Mouse (Mus musculus) embryonic facial prominence, embryonic 10.5 days (tissue): ENCODE results near the gene Clybl. TPM values are rescaled to one million over a fixed set of nuclear protein-coding genes. Genes with fewer than 3 reads are reported as not detected.

Experiments
- DNase-seq: peaks from one replicate; pipeline ENCODE4 v3.0.0-alpha.2; 2017; ENCODE audit warnings: low spot score
- H3K27ac ChIP-seq: fragments of 300-500 bp; sonication (generic); replicated peaks from 2 replicates; pipeline ENCODE4 v1.5.1; 2016; ENCODE audit warnings: mild to moderate bottlenecking
- H3K27me3 ChIP-seq: fragments of 300-500 bp; sonication (generic); replicated peaks from 2 replicates; pipeline ENCODE4 v1.6.1; 2016; ENCODE audit warnings: low read depth, mild to moderate bottlenecking; ENCODE audit not compliant: poor library complexity, severe bottlenecking
- H3K36me3 ChIP-seq: fragments of 300-500 bp; sonication (generic); replicated peaks from 2 replicates; pipeline ENCODE4 v1.6.1; 2016; ENCODE audit warnings: mild to moderate bottlenecking, moderate library complexity
- H3K4me1 ChIP-seq: fragments of 300-500 bp; sonication (generic); 2 replicates; pipeline ENCODE4 v1.6.1; 2016
- H3K4me3 ChIP-seq: fragments of 300-500 bp; sonication (generic); 2 replicates; pipeline ENCODE4 v1.5.1; 2016; ENCODE audit warnings: mild to moderate bottlenecking, moderate library complexity
- H3K9me3 ChIP-seq: fragments of 300-500 bp; sonication (generic); 2 replicates; pipeline ENCODE4 v1.6.1; 2016; ENCODE audit warnings: mild to moderate bottlenecking
- WGBS: fragments of 180-500 bp; shearing (Covaris S2); methylation state at CpG from one replicate; pipeline ENCODE4 v1.1.7; 2016; 5-methylcytosine and 5-hydroxymethylcytosine counted together
- polyA plus RNA-seq: library from polyadenylated mRNA; unstranded; fragments of >200 nt; fragmentation: Nextera tagmentation; extraction: Ambion mirVana; gene quantifications from 2 replicates; pipeline ENCODE4 v1.2.1, GENCODE M21; 2016

Gene Clybl
- polyA plus RNA-seq, 1 experiment from 2014 or later, result 21.8 TPM

GRCm38 (mm10) chr14:122229988-122230387, 48.5 kb downstream of the Clybl start:
- Histone ChIP-seq H3K27ac (no peak overlapping the region), H3K36me3 (no peaks in the 10 kb centered on the region), H3K4me3 (no peak overlapping the region), H3K9me3 (no peaks in the 10 kb centered on the region), H3K27me3 (peaks cover 67% of the 10 kb centered on the region), H3K4me1 (peaks cover 44% of the 10 kb centered on the region)
- no peak for DNase-seq
- WGBS, result 72% methylated on average over 5 of the region's 5 CpGs

- peaks cover 61% of the 10 kb centered on the region for H3K27me3 ChIP-seq
- no peaks in the 10 kb centered on the region for H3K36me3 ChIP-seq
- peak overlapping the region; percentile 4; the same call in 1 of the 2 replicates for H3K27ac ChIP-seq
- peaks cover 38% of the 10 kb centered on the region for H3K4me1 ChIP-seq
- DNase-seq, result peak; percentile 26
- H3K9me3 ChIP-seq, result no peaks in the 10 kb centered on the region
- 40% methylated on average over 14 of the region's 14 CpGs for WGBS
- H3K4me3 ChIP-seq, result no peak overlapping the region
Observed at GRCm38 (mm10) chr14:122230621-122231025, 49.1 kb downstream of the Clybl start.

GRCm38 (mm10) chr14:122231073-122231472, 49.6 kb downstream of the Clybl start:
- H3K4me3 ChIP-seq, result no peak overlapping the region
- H3K27me3 ChIP-seq, result peaks cover 57% of the 10 kb centered on the region
- no peak overlapping the region for H3K27ac ChIP-seq
- no peaks in the 10 kb centered on the region for H3K36me3 ChIP-seq
- no peaks in the 10 kb centered on the region for H3K9me3 ChIP-seq
- no peak for DNase-seq
- peaks cover 33% of the 10 kb centered on the region for H3K4me1 ChIP-seq
- 66% methylated on average over 10 of the region's 10 CpGs for WGBS

- Histone ChIP-seq H3K36me3 (no peaks in the 10 kb centered on the region), H3K27ac (no peak overlapping the region), H3K9me3 (no peaks in the 10 kb centered on the region), H3K4me3 (no peak overlapping the region), H3K4me1 (peaks cover 16% of the 10 kb centered on the region), H3K27me3 (peaks cover 37% of the 10 kb centered on the region)
- no peak for DNase-seq
- 86% methylated on average over 19 of the region's 19 CpGs for WGBS
Observed at GRCm38 (mm10) chr14:122233212-122233714, 51.8 kb downstream of the Clybl start.

- no peaks in the 10 kb centered on the region for H3K4me1 ChIP-seq
- no peaks in the 10 kb centered on the region for H3K9me3 ChIP-seq
- H3K4me3 ChIP-seq, result no peak overlapping the region
- no peak overlapping the region for H3K27ac ChIP-seq
- no peaks in the 10 kb centered on the region for H3K36me3 ChIP-seq
- 84% methylated on average over 1 of the region's 1 CpGs for WGBS
- DNase-seq, result no peak
- no peaks in the 10 kb centered on the region for H3K27me3 ChIP-seq
Observed at GRCm38 (mm10) chr14:122243874-122244273, 62.4 kb downstream of the Clybl start.

- H3K9me3 ChIP-seq, result no peaks in the 10 kb centered on the region
- no peaks in the 10 kb centered on the region for H3K36me3 ChIP-seq
- no peak for DNase-seq
- peaks cover 6% of the 10 kb centered on the region; the same call in 1 of the 2 replicates for H3K27me3 ChIP-seq
- WGBS, result 90% methylated on average over 18 of the region's 18 CpGs
- H3K27ac ChIP-seq, result no peak overlapping the region
- H3K4me3 ChIP-seq, result no peak overlapping the region
- H3K4me1 ChIP-seq, result no peaks in the 10 kb centered on the region
Observed at GRCm38 (mm10) chr14:122246919-122247859, 65.7 kb downstream of the Clybl start.

- H3K4me3 ChIP-seq, result no peak overlapping the region
- DNase-seq, result no peak
- H3K36me3 ChIP-seq, result no peaks in the 10 kb centered on the region
- no peaks in the 10 kb centered on the region for H3K9me3 ChIP-seq
- peaks cover 17% of the 10 kb centered on the region for H3K27me3 ChIP-seq
- H3K27ac ChIP-seq, result no peak overlapping the region
- WGBS, result 90% methylated on average over 3 of the region's 3 CpGs
- H3K4me1 ChIP-seq, result no peaks in the 10 kb centered on the region
Observed at GRCm38 (mm10) chr14:122249123-122249522, 67.6 kb downstream of the Clybl start.

- Histone ChIP-seq H3K4me3 (no peak overlapping the region), H3K4me1 (peaks cover 11% of the 10 kb centered on the region), H3K27ac (no peak overlapping the region), H3K36me3 (no peaks in the 10 kb centered on the region), H3K9me3 (no peaks in the 10 kb centered on the region), H3K27me3 (peaks cover 38% of the 10 kb centered on the region)
- no peak for DNase-seq
Observed at GRCm38 (mm10) chr14:122251346-122251745, 69.8 kb downstream of the Clybl start.

GRCm38 (mm10) chr14:122255562-122256260, 74.2 kb downstream of the Clybl start:
- Histone ChIP-seq H3K36me3 (no peaks in the 10 kb centered on the region), H3K27me3 (peaks cover 69% of the 10 kb centered on the region), H3K27ac (no peak overlapping the region)

GRCm38 (mm10) chr14:122256261-122256634, 74.7 kb downstream of the Clybl start:
- peak; percentile 37 for DNase-seq
- H3K4me1 ChIP-seq, result peaks cover 12% of the 10 kb centered on the region
- no peak overlapping the region for H3K27ac ChIP-seq
- WGBS, result 12% methylated on average over 8 of the region's 8 CpGs
- no peaks in the 10 kb centered on the region for H3K9me3 ChIP-seq
- peaks cover 75% of the 10 kb centered on the region for H3K27me3 ChIP-seq
- peak overlapping the region; percentile 29; the same call in 1 of the 2 replicates for H3K4me3 ChIP-seq
- H3K36me3 ChIP-seq, result no peaks in the 10 kb centered on the region

More at GRCm38 (mm10) chr14:122255562-122256260, 74.2 kb downstream of the Clybl start:
- no peaks in the 10 kb centered on the region for H3K9me3 ChIP-seq
- 5% methylated on average over 21 of the region's 21 CpGs for WGBS
- peak overlapping the region; percentile 29; the same call in 1 of the 2 replicates for H3K4me3 ChIP-seq
- DNase-seq, result no peak
- H3K4me1 ChIP-seq, result peaks cover 12% of the 10 kb centered on the region

GRCm38 (mm10) chr14:122258297-122258696, 76.8 kb downstream of the Clybl start:
- Histone ChIP-seq H3K9me3 (no peaks in the 10 kb centered on the region), H3K27ac (no peak overlapping the region), H3K36me3 (no peaks in the 10 kb centered on the region), H3K4me3 (no peak overlapping the region), H3K27me3 (peaks cover 89% of the 10 kb centered on the region), H3K4me1 (peaks cover 15% of the 10 kb centered on the region)
- DNase-seq, result no peak
- WGBS, result 30% methylated on average over 5 of the region's 5 CpGs

GRCm38 (mm10) chr14:122261250-122261649, 79.7 kb downstream of the Clybl start:
- H3K4me3 ChIP-seq, result no peak overlapping the region
- no peaks in the 10 kb centered on the region for H3K36me3 ChIP-seq
- H3K9me3 ChIP-seq, result no peaks in the 10 kb centered on the region
- peaks cover 5% of the 10 kb centered on the region for H3K4me1 ChIP-seq
- no peak for DNase-seq
- H3K27ac ChIP-seq, result no peak overlapping the region
- H3K27me3 ChIP-seq, result peaks cover 68% of the 10 kb centered on the region
- 90% methylated on average over 1 of the region's 1 CpGs for WGBS
